10 mouse cellular contexts compared by ENCODE assay signal in the genomic region with DNA sequence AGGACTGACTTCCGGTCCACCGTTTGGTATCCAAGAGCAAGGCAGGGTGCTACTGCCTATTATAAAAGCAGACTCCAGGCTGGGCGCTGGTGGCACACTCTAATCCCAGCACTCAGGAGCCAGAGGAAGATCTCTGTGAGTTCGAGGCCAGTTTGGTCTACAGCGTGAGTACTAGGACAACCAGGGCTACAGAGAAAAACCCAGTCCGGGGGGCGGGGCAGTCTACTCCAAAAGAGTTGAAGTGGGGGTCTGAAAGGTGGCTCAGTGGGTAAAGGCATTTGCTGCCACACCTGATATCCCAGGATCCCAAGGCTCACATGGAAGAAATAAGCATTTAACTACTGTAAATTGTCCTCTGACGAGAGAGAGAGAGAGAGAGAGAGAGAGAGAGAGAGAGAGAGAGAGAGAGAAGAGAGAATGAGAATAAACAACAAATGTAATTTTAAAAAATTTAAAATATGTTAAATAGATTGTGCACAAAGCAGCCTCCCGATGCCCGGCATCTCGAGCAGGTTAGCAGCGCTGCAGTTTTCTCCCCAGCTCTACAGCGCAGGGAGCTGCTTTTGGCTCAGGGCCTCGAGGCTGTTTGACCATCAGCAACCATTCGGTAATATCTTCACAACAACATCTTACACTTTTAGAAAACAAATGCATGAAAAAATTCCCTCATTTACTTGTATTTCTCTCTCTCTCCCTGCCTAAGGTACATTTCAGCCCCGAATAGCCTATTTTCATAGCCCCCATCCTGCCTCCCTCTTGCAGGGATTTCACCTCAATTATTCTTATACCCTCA. TPM values are rescaled to one million over a fixed set of nuclear protein-coding genes. Genes with fewer than 3 reads are reported as not detected.
DNase-seq lines count a peak whose midpoint lies in the region; ATAC-seq lines count a peak whose summit lies in the region.
"Had no signal": no experiment of that assay in that cellular context is flagged by ENCODE, and none has a peak within 500 bp of the region (broad histone marks: within the 10 kb centered on the region; RNA-seq: fewer than 3 reads in every experiment).

No protein-coding gene starts in this region.

- no peak for ATAC-seq in heart, embryonic 14.5 days (ENCODE audit: insufficient number of reproducible peaks, insufficient read depth, low FRiP score, low read depth)
- no peak for ATAC-seq in hindbrain, embryonic 13.5 days (ENCODE audit: low FRiP score)
- no peak for ATAC-seq in midbrain, embryonic 14.5 days (ENCODE audit: low FRiP score, low TSS enrichment)

- DNase-seq in heart, postnatal 10 days = no peak
- peak; percentile 54 to 57 for DNase-seq in cerebellum, postnatal 14 days
- DNase-seq in midbrain, embryonic 14.5 days = no peak
- no peak for DNase-seq in left cerebral cortex, adult 9 months (ENCODE audit: low spot score in 2 of 2)
- DNase-seq in right cerebral cortex, postnatal 14 days = no peak
- no peak for DNase-seq in lung, postnatal 10 days

- intact Hi-C loops in heart, postnatal 10 days (cut with DNase I) = no loop called here

- H3K4me2 ChIP-seq in heart, embryonic 14.5 days (ENCODE audit: low read length) = peak overlapping the region; percentile 96
- peak overlapping the region; percentile 83 for H3K4me2 ChIP-seq in hindbrain, embryonic 13.5 days
- H3K4me2 ChIP-seq in midbrain, embryonic 14.5 days (ENCODE audit: low read length) = peak overlapping the region; percentile 88

- no peak overlapping the region for H3K27ac ChIP-seq in heart, embryonic 14.5 days (replicated peaks in 1 of 2; ENCODE audit: control insufficient read depth in 1 of 2, insufficient read depth in 1 of 2, low read depth in 2 of 2, low read length in 2 of 2)
- H3K27ac ChIP-seq in hindbrain, embryonic 13.5 days = no peak overlapping the region
- no peak overlapping the region for H3K27ac ChIP-seq in midbrain, embryonic 14.5 days (replicated peaks; ENCODE audit: low read depth, low read length)

- no peaks in the 10 kb centered on the region for H3K9me3 ChIP-seq in heart, embryonic 14.5 days (ENCODE audit: control insufficient read depth, low read length)
- no peaks in the 10 kb centered on the region for H3K9me3 ChIP-seq in hindbrain, embryonic 13.5 days
- H3K9me3 ChIP-seq in midbrain, embryonic 14.5 days (ENCODE audit: control insufficient read depth, low read length) = no peaks in the 10 kb centered on the region
- H3K9me3 ChIP-seq: megakaryocyte, embryonic 14.5 days had no signal

- no peak overlapping the region for H3K9ac ChIP-seq in heart, embryonic 14.5 days (ENCODE audit: low read length)
- H3K9ac ChIP-seq in hindbrain, embryonic 13.5 days = peak overlapping the region; percentile 70
- H3K9ac ChIP-seq in midbrain, embryonic 14.5 days (replicated peaks; ENCODE audit: low read length) = no peak overlapping the region

- 18% methylated on average over 16 of the region's 16 CpGs for WGBS in heart, embryonic 14.5 days
- WGBS in hindbrain, embryonic 13.5 days = 13% methylated on average over 16 of the region's 16 CpGs
- WGBS in midbrain, embryonic 14.5 days = 16% methylated on average over 16 of the region's 16 CpGs

- no peaks in the 10 kb centered on the region for H3K36me3 ChIP-seq in heart, embryonic 14.5 days (ENCODE audit: control insufficient read depth, insufficient read depth, low read length)
- H3K36me3 ChIP-seq in hindbrain, embryonic 13.5 days = no peaks in the 10 kb centered on the region
- H3K36me3 ChIP-seq in midbrain, embryonic 14.5 days (ENCODE audit: control insufficient read depth, insufficient read depth, low read length) = no peaks in the 10 kb centered on the region

- peaks cover 80% of the 10 kb centered on the region for H3K27me3 ChIP-seq in heart, embryonic 14.5 days (ENCODE audit: control insufficient read depth, insufficient read depth, low read length)
- peaks cover 76% of the 10 kb centered on the region for H3K27me3 ChIP-seq in hindbrain, embryonic 13.5 days
- H3K27me3 ChIP-seq in midbrain, embryonic 14.5 days (ENCODE audit: control insufficient read depth, insufficient read depth, low read length) = peaks cover 45% of the 10 kb centered on the region

- peak overlapping the region; percentile 56 to 60; a peak in 3 of 4 replicates for H3K4me3 ChIP-seq in heart, embryonic 14.5 days (ENCODE audit: control insufficient read depth in 1 of 2, insufficient read depth in 1 of 2, low read depth in 1 of 2, low read length in 2 of 2)
- H3K4me3 ChIP-seq in hindbrain, embryonic 13.5 days = peak overlapping the region; percentile 48
- H3K4me3 ChIP-seq in midbrain, embryonic 14.5 days (replicated peaks; ENCODE audit: low read depth, low read length) = peak overlapping the region; percentile 43

- peaks cover 2 to 14% of the 10 kb centered on the region in 2 experiments; a peak in 3 of 4 replicates for H3K4me1 ChIP-seq in heart, embryonic 14.5 days (ENCODE audit: control insufficient read depth in 2 of 2, insufficient read depth in 2 of 2, low read length in 2 of 2)
- H3K4me1 ChIP-seq in hindbrain, embryonic 13.5 days (replicated peaks) = peaks cover 30% of the 10 kb centered on the region
- H3K4me1 ChIP-seq in midbrain, embryonic 14.5 days (ENCODE audit: control insufficient read depth, insufficient read depth, low read length) = peaks cover 12% of the 10 kb centered on the region

RNA-seq across cellular contexts. Expression of a gene that starts 0.9 kb away (rescaled TPM):
- polyA plus RNA-seq in heart, embryonic 14.5 days (2014; fragmentation: Nextera tagmentation; extraction: Ambion mirVana) = 0.08 and 0.42 TPM in 2 replicates
- under 1 TPM in 1 of 2 experiments, not detected in 1; 0.31 TPM for total RNA-seq in heart, postnatal 10 days (2021)
- 3.8 and 8.2 TPM in 2 replicates for polyA plus RNA-seq in hindbrain, embryonic 13.5 days (2015; fragmentation: Nextera tagmentation; extraction: Ambion mirVana)
- 1.3 and 2.1 TPM in 2 replicates for polyA plus RNA-seq in midbrain, embryonic 14.5 days (2014; fragmentation: Nextera tagmentation; extraction: Ambion mirVana)
- total RNA-seq: CH12.LX had no signal

Comparison
In these comparisons a context has a peak if more than half of its experiments do, and no peak if none do; other contexts are left out.
1. DNase-seq: peak in cerebellum, postnatal 14 days (2 of 2); none in heart, postnatal 10 days (0 of 2), midbrain, embryonic 14.5 days (single experiment), left cerebral cortex, adult 9 months (0 of 2), right cerebral cortex, postnatal 14 days (single experiment) and lung, postnatal 10 days (single experiment).
2. Peak in every context shown above with its lines, with median percentiles within 50 percentile points of each other: H3K4me2 ChIP-seq and H3K4me3 ChIP-seq.